Mouse (Mus musculus): ENCODE results near the gene Rora.

DNA sequence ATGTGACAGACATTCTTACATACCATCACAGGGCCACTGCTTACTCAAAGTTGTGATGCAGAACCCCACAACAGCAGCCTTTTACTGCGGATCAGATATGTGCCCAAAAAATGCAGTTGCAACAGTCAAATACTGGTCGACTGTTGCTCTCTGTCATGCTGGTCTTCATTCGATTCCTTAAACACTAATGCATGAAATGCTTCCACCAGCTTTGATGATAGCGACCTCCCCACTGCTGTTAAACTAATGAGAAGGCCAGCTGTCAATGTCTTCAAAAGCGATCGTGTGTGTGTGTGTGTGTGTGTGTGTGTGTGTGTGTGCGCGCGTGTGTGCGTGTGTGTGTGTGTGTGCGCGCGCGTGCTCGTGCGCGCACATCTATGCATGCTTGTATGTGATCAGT, 730.9 kb downstream of the Rora start:
- TF ChIP-seq POLR2A (IDR thresholded peaks at IDR 0.05; ENCODE audit: extremely low read depth, insufficient read depth, low read length) (no peak), CTCF (IDR thresholded peaks at IDR 0.05; ENCODE audit: low read depth, low read length) (no peak)
